Mouse (Mus musculus): ENCODE results near the gene Aida.
"Not testable (repeated sequence)": the region's sequence is repeated elsewhere in the genome, so short reads cannot be mapped to it uniquely, and the experiment has no call there.

The Aida gene

GRCm38 (mm10) chr1:183296465-183296864 lies at the start of gene Aida:
Gene Aida, plus strand, starts transcription at chr1:183296590.
- peak in 1 of 2 experiments; percentile 42 for DNase-seq

DNA sequence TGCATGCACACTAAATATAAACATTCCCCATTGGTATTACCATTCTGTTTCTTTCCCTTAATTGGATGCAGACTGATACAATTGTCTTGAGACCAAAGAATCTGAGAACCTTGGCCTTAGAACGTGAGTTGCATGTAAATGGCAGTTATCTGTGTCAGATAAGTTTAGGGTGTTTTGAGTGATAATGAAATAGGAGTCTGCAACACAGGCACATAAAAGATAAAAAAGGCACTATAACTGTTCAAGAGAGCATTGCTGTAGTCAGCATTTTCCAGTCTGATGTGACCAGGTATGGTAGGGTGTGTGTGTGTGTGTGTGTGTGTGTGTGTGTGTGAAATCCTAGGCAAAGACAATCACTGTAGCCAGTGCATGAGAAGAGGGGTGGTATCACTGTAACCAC lies 48.2 kb upstream of the Aida start:
- no peak for DNase-seq

- DNase-seq = no peak
Observed at GRCm38 (mm10) chr1:183250612-183251011, 45.8 kb upstream of the Aida start.

GRCm38 (mm10) chr1:183251818-183252217 lies 44.6 kb upstream of the Aida start:
- no peak for DNase-seq

GRCm38 (mm10) chr1:183252574-183252973 lies 43.8 kb upstream of the Aida start:
- DNase-seq = no peak

- DNase-seq = no peak
Observed at GRCm38 (mm10) chr1:183264145-183265008, 32.0 kb upstream of the Aida start.

GRCm38 (mm10) chr1:183265921-183266467 lies 30.4 kb upstream of the Aida start:
- no peak for DNase-seq

DNA sequence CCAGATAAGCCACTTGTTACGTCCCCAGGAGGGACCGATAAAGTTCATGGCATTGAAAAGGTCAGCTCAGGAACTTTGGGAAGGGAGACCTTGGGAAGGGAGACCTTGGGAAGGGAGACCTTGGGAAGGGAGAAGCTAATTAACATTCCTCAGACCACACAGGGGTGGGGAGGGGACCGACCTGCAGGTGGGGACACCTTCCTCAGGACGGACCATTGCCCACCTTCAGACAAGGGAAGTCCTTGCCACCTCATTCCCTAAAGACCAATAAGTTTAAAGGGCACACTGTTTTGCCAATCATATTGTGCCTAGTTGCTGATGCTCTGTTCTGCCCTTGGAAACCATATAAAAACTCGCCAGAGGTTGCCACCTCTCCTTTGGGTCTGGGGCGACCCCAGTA lies 28.7 kb upstream of the Aida start:
- DNase-seq = no peak

GRCm38 (mm10) chr1:183272867-183273818 lies 23.2 kb upstream of the Aida start:
- no peak for DNase-seq

DNA sequence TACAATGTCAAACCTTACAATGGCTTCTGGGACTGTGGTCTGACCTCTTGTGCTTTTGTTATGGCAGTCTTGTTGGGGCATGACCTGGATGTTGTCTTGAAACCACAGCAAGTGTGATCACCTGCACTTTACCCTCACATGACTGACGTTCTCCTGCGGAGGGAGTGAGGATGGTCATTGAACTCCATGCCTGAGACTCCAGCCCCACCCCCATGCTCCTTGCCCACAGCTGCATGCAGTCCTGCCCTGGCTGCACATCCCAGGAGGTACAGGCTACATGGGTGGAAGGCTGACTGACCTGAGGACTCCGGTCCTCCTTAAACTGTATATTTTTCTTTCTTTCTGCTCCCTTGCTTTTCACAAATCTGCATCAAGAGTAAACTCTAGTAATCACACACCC lies 22.0 kb upstream of the Aida start:
- DNase-seq = no peak

DNA sequence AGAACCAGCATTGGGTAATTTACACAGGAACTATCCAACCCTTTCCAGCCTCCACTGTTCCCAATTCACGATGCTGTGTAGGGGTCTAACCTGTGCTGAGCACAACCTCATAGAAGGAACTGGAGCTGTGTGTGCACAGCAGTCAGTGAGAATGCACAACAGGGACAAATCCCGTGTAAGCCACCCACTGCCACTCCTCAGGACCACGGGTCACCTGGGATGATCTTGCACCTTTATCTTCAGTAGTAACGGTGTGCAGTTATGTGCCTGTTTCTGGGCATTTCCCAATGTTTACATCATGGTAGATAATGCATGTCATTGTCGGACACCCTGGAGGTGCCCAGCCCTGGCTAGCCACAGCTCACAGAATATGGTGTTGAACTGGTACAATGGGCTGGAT lies 20.6 kb upstream of the Aida start:
- DNase-seq = no peak

- no peak for DNase-seq
Observed at GRCm38 (mm10) chr1:183288351-183288750, 8.0 kb upstream of the Aida start.

DNA sequence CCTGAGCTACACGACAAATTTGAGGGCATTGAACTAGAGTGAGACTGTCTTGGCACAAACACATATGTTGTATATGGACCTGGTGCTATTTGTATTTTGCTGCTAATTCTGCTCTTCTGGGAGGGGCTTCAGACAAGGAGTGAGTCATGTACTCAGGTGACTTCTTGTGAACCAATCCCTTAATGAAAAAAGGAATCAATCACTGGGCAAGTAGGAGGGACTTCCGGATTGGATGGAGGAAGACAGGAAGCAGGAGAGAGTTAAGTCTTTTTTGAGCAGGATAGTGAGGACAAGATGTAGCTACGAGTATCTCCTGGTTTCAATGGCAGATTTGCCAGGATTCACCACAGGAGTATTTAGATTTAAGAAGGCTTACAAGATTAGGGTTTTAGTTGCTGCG lies 6.8 kb upstream of the Aida start:
- no peak for DNase-seq

- DNase-seq = peak; percentile 93 to 94
Observed at GRCm38 (mm10) chr1:183296877-183297383, 540 bp downstream of the Aida start, which contains the start of gene Brox. Gene Brox, minus strand, starts transcription at chr1:183297269.

GRCm38 (mm10) chr1:183297473-183297885 lies 1.1 kb downstream of the Aida start:
- peak; percentile 44 to 57 for DNase-seq

DNA sequence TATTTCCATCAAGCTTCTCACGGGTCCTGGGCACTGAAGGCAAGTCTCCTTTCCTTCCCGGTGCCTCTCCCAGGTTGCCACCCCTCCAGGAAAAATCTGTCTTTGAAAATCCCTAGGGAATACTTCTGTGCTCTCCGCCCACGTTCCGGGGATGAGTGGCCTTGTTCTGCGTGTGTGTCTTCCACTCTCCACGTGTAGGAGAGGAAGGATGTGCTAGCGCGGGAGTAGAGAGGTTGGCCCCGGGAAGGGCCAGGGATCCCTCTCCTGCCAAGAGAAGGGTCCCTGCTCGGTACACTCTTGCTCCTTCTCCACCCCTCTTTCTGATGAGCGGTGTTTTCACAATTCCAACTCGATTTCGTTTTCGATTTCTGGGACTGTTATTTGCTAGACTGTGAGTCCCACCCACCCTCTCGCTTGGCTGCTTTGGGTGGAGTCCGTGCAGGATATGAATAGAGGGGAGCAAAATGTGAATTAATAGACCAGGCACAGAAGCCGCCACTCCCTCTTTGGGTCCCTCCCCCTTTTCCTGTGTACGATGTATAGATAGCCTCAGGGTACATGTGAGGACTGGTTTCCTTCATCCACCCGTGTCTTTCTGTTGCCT lies 1.6 kb downstream of the Aida start:
- peak in 1 of 2 experiments; percentile 14 for DNase-seq

- peak; percentile 77 to 88 for DNase-seq
Observed at GRCm38 (mm10) chr1:183299161-183299560, 2.8 kb downstream of the Aida start.

- no peak for DNase-seq
Observed at GRCm38 (mm10) chr1:183307555-183307954, 11.2 kb downstream of the Aida start.

DNA sequence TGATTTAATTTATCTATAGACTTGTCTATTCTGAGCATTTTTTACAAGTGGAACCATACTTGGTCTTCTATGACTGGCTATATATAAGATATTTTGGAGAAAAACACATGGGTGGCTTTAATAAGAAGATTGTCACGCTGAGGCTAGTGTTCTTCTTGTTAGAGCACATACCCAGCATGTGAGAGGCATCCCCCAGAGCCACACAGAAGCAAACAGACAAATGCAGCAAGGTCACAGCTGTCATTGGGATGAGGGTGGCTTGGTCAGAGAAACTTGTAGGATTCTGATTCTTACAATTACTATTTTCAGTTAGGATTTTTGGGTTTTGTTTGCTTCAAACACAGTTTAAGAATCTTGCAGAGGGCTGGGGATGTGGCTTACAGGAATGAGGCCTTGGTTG lies 12.1 kb downstream of the Aida start:
- DNase-seq = no peak

- not testable (repeated sequence) for DNase-seq
Observed at GRCm38 (mm10) chr1:183309601-183310000, 13.2 kb downstream of the Aida start.

- DNase-seq = no peak
Observed at GRCm38 (mm10) chr1:183312076-183312475, 15.7 kb downstream of the Aida start.

- DNase-seq = no peak
Observed at GRCm38 (mm10) chr1:183315783-183316182, 19.4 kb downstream of the Aida start.
